7 mouse cellular contexts compared by ENCODE assay signal in genomic region chr11:69581147-69581688, GRCm38 (mm10). TPM values are rescaled to one million over a fixed set of nuclear protein-coding genes. Genes with fewer than 3 reads are reported as not detected.
DNase-seq lines count a peak whose midpoint lies in the region.

No protein-coding gene starts in this region.

- peak; percentile 84 for DNase-seq in adrenal gland, adult 18-20 months (ENCODE audit: low spot score in 2 of 2)
- peak; percentile 95 for DNase-seq in embryo, embryonic 10 days (ENCODE audit: low spot score)
- DNase-seq in gastrocnemius, postnatal 10 days = peak; percentile 88
- peak; percentile 95 for DNase-seq in induced T-regulatory cell, adult 2 months (ENCODE audit: low read depth)
- peak; percentile 90 to 92 for DNase-seq in left cerebral cortex, postnatal 14 days (ENCODE audit: low spot score in 2 of 2)
- DNase-seq in mesoderm, embryonic 11.5 days (ENCODE audit: low read depth, low spot score) = peak; percentile 95
- DNase-seq in right cerebral cortex, postnatal 36 days (ENCODE audit: low spot score in 2 of 2) = peak; percentile 86 to 92

- intact Hi-C loops in left cerebral cortex, postnatal 14 days (cut with DNase I) = loop anchor here (2.0 kb wide), 1 partner anchor 34 kb away; no protein-coding TSS in a partner anchor

RNA-seq across cellular contexts. Expression of gene Trp53, which starts 1.1 kb away (rescaled TPM):
- total RNA-seq in adrenal gland, adult 18-20 months (2021) = 10 to 100 TPM; 48.4 to 53.4 TPM
- total RNA-seq in gastrocnemius, postnatal 10 days (2021) = 10 to 100 TPM; 30.9 to 41.2 TPM
- 10 to 100 TPM; 21.2 to 21.9 TPM for total RNA-seq in left cerebral cortex, postnatal 14 days (2021)

RNA-seq across cellular contexts. Expression of gene Wrap53, which starts 1.2 kb away (rescaled TPM):
- 10 to 100 TPM in 1 of 2 experiments, 1 to 10 TPM in 1; 9.6 to 10.9 TPM for total RNA-seq in adrenal gland, adult 18-20 months (2021)
- total RNA-seq in gastrocnemius, postnatal 10 days (2021) = 1 to 10 TPM; 4.3 to 5.5 TPM
- total RNA-seq in left cerebral cortex, postnatal 14 days (2021) = 1 to 10 TPM; 6.9 to 8.3 TPM

RNA-seq across cellular contexts. Expression of gene Efnb3, which starts 21.2 kb away (rescaled TPM):
- total RNA-seq in adrenal gland, adult 18-20 months (2021) = under 1 TPM; 0.74 to 0.76 TPM
- total RNA-seq in gastrocnemius, postnatal 10 days (2021) = 1 to 10 TPM; 1.6 to 2.3 TPM
- 100 to 1,000 TPM in 1 of 2 experiments, 10 to 100 TPM in 1; 71.8 to 100 TPM for total RNA-seq in left cerebral cortex, postnatal 14 days (2021)

RNA-seq across cellular contexts. Expression of gene Atp1b2, which starts 24.5 kb away (rescaled TPM):
- 10 to 100 TPM; 32.8 to 39.8 TPM for total RNA-seq in adrenal gland, adult 18-20 months (2021)
- 100 to 1,000 TPM; 351 to 394 TPM for total RNA-seq in gastrocnemius, postnatal 10 days (2021)
- 100 to 1,000 TPM; 451 to 452 TPM for total RNA-seq in left cerebral cortex, postnatal 14 days (2021)

RNA-seq across cellular contexts. Expression of gene Dnah2, which starts 32.3 kb away (rescaled TPM):
- total RNA-seq in adrenal gland, adult 18-20 months (2021) = under 1 TPM; 0.13 TPM
- 1 to 10 TPM in 1 of 2 experiments, under 1 TPM in 1; 0.07 to 1.1 TPM for total RNA-seq in gastrocnemius, postnatal 10 days (2021)
- 1 to 10 TPM; 3.5 to 3.6 TPM for total RNA-seq in left cerebral cortex, postnatal 14 days (2021)

Comparison
In these comparisons a context has a peak if more than half of its experiments do, and no peak if none do; other contexts are left out.
1. Peak in every context shown above with its lines: DNase-seq.
2. RNA of gene Efnb3, which starts 21.2 kb away (total RNA-seq): 71.8 to 100 TPM in left cerebral cortex, postnatal 14 days; 1.6 to 2.3 TPM in gastrocnemius, postnatal 10 days and 0.74 to 0.76 TPM in adrenal gland, adult 18-20 months; every median in the first group is over 10 times any median in the second.